Mouse (Mus musculus): Measurements from ENCODE around the gene Sla2.

DNA sequence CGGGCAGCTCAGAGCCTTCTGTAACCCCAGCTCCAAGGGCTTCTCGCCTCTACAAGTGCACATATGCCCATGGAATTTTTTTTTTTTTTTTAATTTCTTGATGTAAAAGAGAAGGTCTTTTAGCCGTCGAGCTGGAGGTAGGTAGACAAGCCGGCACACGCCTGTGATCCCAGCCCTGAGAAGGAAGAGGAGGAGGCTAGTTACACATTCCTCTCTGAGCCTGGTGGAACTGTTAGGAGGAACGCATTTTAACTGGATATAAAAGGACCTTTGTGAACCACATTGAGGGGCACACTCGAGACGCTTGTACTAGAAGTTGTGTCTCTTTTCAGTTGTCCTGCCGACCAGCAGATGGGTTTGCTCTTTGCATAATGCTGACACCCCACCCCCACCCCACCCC is 42.3 kb downstream of the Sla2 start:
- no peak for TF ChIP-seq CTCF (IDR thresholded peaks at IDR 0.05; ENCODE audit: insufficient read depth, low read depth, low read length)
- no peak for TF ChIP-seq POLR2A (IDR thresholded peaks at IDR 0.05; ENCODE audit: insufficient read depth, low read depth, low read length)
